In the genomic region with DNA sequence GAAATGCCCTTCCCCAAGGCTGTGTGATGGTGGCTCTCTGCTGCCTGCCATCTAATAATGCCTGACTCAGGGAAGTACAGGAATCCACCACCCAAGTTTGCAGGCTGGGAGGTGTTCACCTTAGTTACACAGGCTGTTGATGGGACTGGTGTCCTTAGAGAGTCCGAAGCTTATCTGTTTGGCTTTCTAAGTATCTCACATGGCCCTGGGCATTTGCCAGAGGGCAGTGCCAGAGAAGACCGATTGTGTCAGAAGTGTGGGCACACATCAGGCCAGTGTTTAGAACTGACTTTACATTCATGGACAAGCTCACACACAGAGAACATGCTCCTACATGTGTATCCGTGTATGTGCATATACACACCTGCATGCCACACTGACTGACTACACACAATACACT, we compare ENCODE assay signal across 22 mouse cellular contexts.
"Had no signal": no experiment of that assay in that cellular context is flagged by ENCODE, and none has a peak within 500 bp of the region (broad histone marks: within the 10 kb centered on the region; RNA-seq: fewer than 3 reads in every experiment).

No protein-coding gene starts in this region.

- H3K27ac ChIP-seq: hindbrain, embryonic 15.5 days; hindbrain, postnatal 0 days; kidney, embryonic 15.5 days; kidney, postnatal 0 days; limb, embryonic 13.5 days; limb, embryonic 15.5 days; liver, embryonic 13.5 days; liver, embryonic 15.5 days had no signal

- H3K4me1 ChIP-seq: heart, embryonic 12.5 days; liver, embryonic 13.5 days; liver, embryonic 15.5 days had no signal

- H3K36me3 ChIP-seq: heart, embryonic 12.5 days; hindbrain, embryonic 13.5 days; hindbrain, embryonic 15.5 days; kidney, embryonic 15.5 days; limb, embryonic 13.5 days; limb, embryonic 15.5 days; liver, embryonic 13.5 days; liver, embryonic 15.5 days had no signal

- H3K27me3 ChIP-seq: heart, embryonic 12.5 days; hindbrain, embryonic 13.5 days; hindbrain, embryonic 15.5 days; kidney, embryonic 15.5 days; limb, embryonic 15.5 days; liver, embryonic 13.5 days; liver, embryonic 15.5 days had no signal

- H3K4me3 ChIP-seq: heart, embryonic 12.5 days; hindbrain, embryonic 13.5 days; hindbrain, embryonic 15.5 days; kidney, embryonic 15.5 days; limb, embryonic 13.5 days; limb, embryonic 15.5 days; liver, embryonic 13.5 days; liver, embryonic 15.5 days had no signal

- H3K9me3 ChIP-seq: hindbrain, embryonic 13.5 days; hindbrain, embryonic 15.5 days; limb, embryonic 15.5 days; liver, embryonic 13.5 days; liver, embryonic 15.5 days had no signal

- DNase-seq: gastrocnemius, postnatal 14 days; gastrocnemius, postnatal 36 days; heart, adult 11 months; heart, postnatal 14 days; kidney, adult 11 months; kidney, adult 2 months; kidney, adult 9 months; kidney, postnatal 14 days; kidney, postnatal 36 days; layer of hippocampus, adult 9-11 months; layer of hippocampus, postnatal 36 days; left cerebral cortex, postnatal 4 days; liver, embryonic 13.5 days had no signal
